Mouse (Mus musculus) hindbrain, postnatal 0 days (tissue): ENCODE data around the gene Exosc1. TPM values are rescaled to one million over a fixed set of nuclear protein-coding genes. Genes with fewer than 3 reads are reported as not detected.

Experiments
- ATAC-seq: fragments of 200-750 bp; cut with Nextera tagmentation; 2 replicates; pipeline ENCODE4 v1.8.0; 2017; ENCODE audit warnings: mild to moderate bottlenecking, moderate TSS enrichment, moderate library complexity
- DNase-seq: peaks from one replicate; pipeline ENCODE4 v3.0.0-alpha.2; 2015; ENCODE audit warnings: low spot score
- H3K27ac ChIP-seq: fragments of 300-500 bp; sonication (generic); 2 replicates; pipeline ENCODE4 v1.5.1; 2014; ENCODE audit warnings: mild to moderate bottlenecking
- H3K27me3 ChIP-seq: fragments of 300-500 bp; sonication (generic); 2 replicates; pipeline ENCODE4 v1.6.1; 2014; ENCODE audit warnings: low read length, mixed read lengths; ENCODE audit not compliant: insufficient read depth
- H3K36me3 ChIP-seq: fragments of 300-500 bp; sonication (generic); 2 replicates; pipeline ENCODE4 v1.6.1; 2014; ENCODE audit warnings: low read length, mixed read lengths; ENCODE audit not compliant: insufficient read depth
- H3K4me1 ChIP-seq: fragments of 300-500 bp; sonication (generic); 2 replicates; pipeline ENCODE4 v1.6.1; 2014; ENCODE audit warnings: antibody characterized with exemption, low read length, mixed read lengths; ENCODE audit not compliant: insufficient read depth
- H3K4me2 ChIP-seq: fragments of 300-500 bp; sonication (generic); 2 replicates; pipeline ENCODE4 v1.6.1; 2014; ENCODE audit warnings: low read depth, mild to moderate bottlenecking, low read length, moderate library complexity, mixed read lengths
- H3K4me3 ChIP-seq: fragments of 300-500 bp; sonication (generic); 2 replicates; pipeline ENCODE4 v1.5.1; 2014; ENCODE audit warnings: low read length
- H3K9ac ChIP-seq: fragments of 300-500 bp; sonication (generic); replicated peaks from 2 replicates; pipeline ENCODE4 v1.6.1; 2014; ENCODE audit warnings: mild to moderate bottlenecking, low read length, moderate library complexity, mixed read lengths
- H3K9me3 ChIP-seq: fragments of 300-500 bp; sonication (generic); 2 replicates; pipeline ENCODE4 v1.6.1; 2016; ENCODE audit warnings: low read length, mixed read lengths
- CTCF ChIP-seq: IDR thresholded peaks from 2 replicates; pipeline ENCODE4 v1.5.1; 2016; ENCODE audit warnings: antibody characterized with exemption, control low read depth, low read depth
- WGBS: fragments of 180-500 bp; shearing (Covaris S2); extraction: QIAGEN DNeasy Blood & Tissue Kit; methylation state at CpG from one replicate; pipeline ENCODE4 v1.1.7; 2014; 5-methylcytosine and 5-hydroxymethylcytosine counted together
- polyA plus RNA-seq: library from polyadenylated mRNA; unstranded; fragments of >200 nt; fragmentation: Nextera tagmentation; extraction: Ambion mirVana; gene quantifications from 2 replicates; pipeline ENCODE4 v1.2.1, GENCODE M21; 2015
- total RNA-seq: library from RNA; depleted of rRNA; stranded (reverse); fragments of >200 nt; gene quantifications from 2 replicates; pipeline ENCODE4 v1.2.3, GENCODE M21; 2014; rRNA removed

The Exosc1 gene
- total and polyA plus RNA-seq, 2 experiments from 2014 or later, result 21.1 to 64.8 TPM

- no peak for TF ChIP-seq CTCF
- DNase-seq, result no peak
- H3K27ac ChIP-seq, result no peak overlapping the region
- ATAC-seq, result no peak
- no peak overlapping the region for H3K9ac ChIP-seq
- no peaks in the 10 kb centered on the region for H3K4me1 ChIP-seq
- no peak overlapping the region for H3K4me3 ChIP-seq
- no peak overlapping the region for H3K4me2 ChIP-seq
- 93% methylated on average over 14 of the region's 14 CpGs for WGBS
- H3K9me3 ChIP-seq, result no peaks in the 10 kb centered on the region
- H3K27me3 ChIP-seq, result no peaks in the 10 kb centered on the region
- peaks cover 51% of the 10 kb centered on the region for H3K36me3 ChIP-seq
Measured at GRCm38 (mm10) chr19:41874356-41874755, 58.9 kb downstream of the Exosc1 start.

Other genes starting within 250 kb of the Exosc1 start
- gene Slit1, start 189.8 kb downstream of the Exosc1 start, total RNA-seq, result 69.2 and 78.5 TPM in 2 replicates
- 10.8 and 13.3 TPM in 2 replicates for gene Slit1, start 189.8 kb downstream of the Exosc1 start, polyA plus RNA-seq
- gene Arhgap19, start 131.4 kb downstream of the Exosc1 start, total RNA-seq, result 5.4 and 5.5 TPM in 2 replicates
- gene Arhgap19, start 131.4 kb downstream of the Exosc1 start, polyA plus RNA-seq, result 3.9 and 4.4 TPM in 2 replicates
- 26.6 and 33.8 TPM in 2 replicates for gene Frat1, start 103.5 kb downstream of the Exosc1 start, total RNA-seq
- 24.4 and 27.0 TPM in 2 replicates for gene Frat1, start 103.5 kb downstream of the Exosc1 start, polyA plus RNA-seq
- 9.0 and 13.2 TPM in 2 replicates for gene Frat2, start 85.3 kb downstream of the Exosc1 start, total RNA-seq
- 5.8 and 7.3 TPM in 2 replicates for gene Frat2, start 85.3 kb downstream of the Exosc1 start, polyA plus RNA-seq
- gene Rrp12, start 37.2 kb downstream of the Exosc1 start, total RNA-seq, result 19.2 and 21.9 TPM in 2 replicates
- gene Rrp12, start 37.2 kb downstream of the Exosc1 start, polyA plus RNA-seq, result 11.9 and 12.3 TPM in 2 replicates
- gene Pgam1, start 21.5 kb downstream of the Exosc1 start, total RNA-seq, result 539 and 558 TPM in 2 replicates
- gene Pgam1, start 21.5 kb downstream of the Exosc1 start, polyA plus RNA-seq, result 629 and 638 TPM in 2 replicates
- 65.1 and 73.7 TPM in 2 replicates for gene Zdhhc16, start 57 bp upstream of the Exosc1 start, total RNA-seq
- 81.9 and 89.4 TPM in 2 replicates for gene Zdhhc16, start 57 bp upstream of the Exosc1 start, polyA plus RNA-seq
- gene Mms19, start 47.7 kb upstream of the Exosc1 start, total RNA-seq, result 54.8 and 66.1 TPM in 2 replicates
- gene Mms19, start 47.7 kb upstream of the Exosc1 start, polyA plus RNA-seq, result 25.9 and 28.8 TPM in 2 replicates
- 19.9 and 22.4 TPM in 2 replicates for gene Ubtd1, start 48.3 kb upstream of the Exosc1 start, total RNA-seq
- gene Ubtd1, start 48.3 kb upstream of the Exosc1 start, polyA plus RNA-seq, result 13.4 and 14.1 TPM in 2 replicates
- 0.42 TPM in 1 of 2 replicates, not detected in the other for gene Ankrd2, start 102.6 kb upstream of the Exosc1 start, total RNA-seq
- 0.97 and 1.5 TPM in 2 replicates for gene Ankrd2, start 102.6 kb upstream of the Exosc1 start, polyA plus RNA-seq
- gene Hoga1, start 112.2 kb upstream of the Exosc1 start, total RNA-seq, result 2.2 and 3.6 TPM in 2 replicates
- gene Hoga1, start 112.2 kb upstream of the Exosc1 start, polyA plus RNA-seq, result 3.9 and 4.6 TPM in 2 replicates
- gene 4933411K16Rik, start 118.8 kb upstream of the Exosc1 start, total RNA-seq, result 0.61 and 1.6 TPM in 2 replicates
- gene 4933411K16Rik, start 118.8 kb upstream of the Exosc1 start, polyA plus RNA-seq, result not detected in 2 replicates
- gene Morn4, start 152.9 kb upstream of the Exosc1 start, total RNA-seq, result 42.9 and 48.5 TPM in 2 replicates
- 98.0 and 108 TPM in 2 replicates for gene Morn4, start 152.9 kb upstream of the Exosc1 start, polyA plus RNA-seq
- gene Pi4k2a, start 157.0 kb upstream of the Exosc1 start, total RNA-seq, result 18.3 and 21.7 TPM in 2 replicates
- 33.9 and 36.4 TPM in 2 replicates for gene Pi4k2a, start 157.0 kb upstream of the Exosc1 start, polyA plus RNA-seq
- 13.5 and 23.7 TPM in 2 replicates for gene Avpi1, start 195.6 kb upstream of the Exosc1 start, total RNA-seq
- gene Avpi1, start 195.6 kb upstream of the Exosc1 start, polyA plus RNA-seq, result 16.4 and 18.0 TPM in 2 replicates
- gene Marveld1, start 214.0 kb upstream of the Exosc1 start, total RNA-seq, result 14.0 and 16.5 TPM in 2 replicates
- 2.8 and 3.2 TPM in 2 replicates for gene Marveld1, start 214.0 kb upstream of the Exosc1 start, polyA plus RNA-seq
- gene Zfyve27, start 230.5 kb upstream of the Exosc1 start, total RNA-seq, result 90.9 and 95.0 TPM in 2 replicates
- 45.1 and 48.9 TPM in 2 replicates for gene Zfyve27, start 230.5 kb upstream of the Exosc1 start, polyA plus RNA-seq